17 mouse cellular contexts compared by ENCODE assay signal in the genomic region with DNA sequence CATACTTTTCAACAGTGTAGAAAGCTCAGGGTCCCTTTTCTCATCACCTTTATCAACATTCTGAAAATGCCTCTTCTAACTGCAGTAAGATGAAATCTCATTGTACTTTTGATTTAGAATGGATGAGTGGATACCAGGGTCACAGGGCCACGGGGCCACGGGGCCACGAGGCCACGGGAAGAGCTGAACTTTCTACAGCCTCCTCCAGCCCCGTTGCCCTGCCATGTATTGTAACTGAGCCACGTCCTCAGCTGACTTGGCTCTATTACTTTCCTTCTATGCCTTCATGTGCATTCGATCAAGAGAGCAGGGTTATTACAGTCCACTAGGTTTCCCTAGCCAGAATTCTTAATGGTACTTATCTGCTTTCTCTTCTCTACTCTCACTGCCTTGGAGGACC. TPM values are rescaled to one million over a fixed set of nuclear protein-coding genes. Genes with fewer than 3 reads are reported as not detected.
"Had no signal": no experiment of that assay in that cellular context is flagged by ENCODE, and none has a peak within 500 bp of the region (broad histone marks: within the 10 kb centered on the region; RNA-seq: fewer than 3 reads in every experiment).

No protein-coding gene starts in this region.

- H3K36me3 ChIP-seq: limb, embryonic 12.5 days; limb, embryonic 15.5 days; liver, embryonic 12.5 days; liver, embryonic 15.5 days; midbrain, embryonic 12.5 days; midbrain, embryonic 15.5 days; neural tube, embryonic 12.5 days; neural tube, embryonic 15.5 days; stomach, embryonic 15.5 days had no signal

- H3K9me3 ChIP-seq: limb, embryonic 12.5 days; limb, embryonic 15.5 days; liver, embryonic 12.5 days; liver, embryonic 15.5 days; midbrain, embryonic 12.5 days; midbrain, embryonic 15.5 days; neural tube, embryonic 12.5 days; neural tube, embryonic 15.5 days; stomach, embryonic 15.5 days had no signal

- DNase-seq: left cerebral cortex, postnatal 4 days; lung, adult 2 months; right cerebral cortex, adult 18-20 months; right cerebral cortex, postnatal 14 days; right cerebral cortex, postnatal 4 days; thymus, postnatal 25 days had no signal

- H3K9ac ChIP-seq: limb, embryonic 12.5 days; limb, embryonic 15.5 days; liver, embryonic 12.5 days; liver, embryonic 15.5 days; midbrain, embryonic 12.5 days; midbrain, embryonic 15.5 days; neural tube, embryonic 12.5 days; neural tube, embryonic 15.5 days; stomach, embryonic 15.5 days had no signal

- H3K4me3 ChIP-seq: limb, embryonic 12.5 days; limb, embryonic 15.5 days; liver, embryonic 12.5 days; liver, embryonic 15.5 days; midbrain, embryonic 12.5 days; midbrain, embryonic 15.5 days; neural tube, embryonic 12.5 days; neural tube, embryonic 15.5 days; stomach, embryonic 15.5 days had no signal

- H3K27me3 ChIP-seq: liver, embryonic 12.5 days; liver, embryonic 15.5 days; midbrain, embryonic 15.5 days; neural tube, embryonic 12.5 days; neural tube, embryonic 15.5 days; stomach, embryonic 15.5 days had no signal

- H3K4me2 ChIP-seq: limb, embryonic 12.5 days; limb, embryonic 15.5 days; liver, embryonic 12.5 days; liver, embryonic 15.5 days; midbrain, embryonic 12.5 days; midbrain, embryonic 15.5 days; neural tube, embryonic 12.5 days; neural tube, embryonic 15.5 days; stomach, embryonic 15.5 days had no signal

- H3K4me1 ChIP-seq: limb, embryonic 12.5 days; limb, embryonic 15.5 days; liver, embryonic 12.5 days; liver, embryonic 15.5 days; midbrain, embryonic 12.5 days; midbrain, embryonic 15.5 days; neural tube, embryonic 12.5 days; neural tube, embryonic 15.5 days; stomach, embryonic 15.5 days had no signal

- H3K27ac ChIP-seq: limb, embryonic 12.5 days; limb, embryonic 15.5 days; liver, embryonic 12.5 days; liver, embryonic 15.5 days; macrophage; midbrain, embryonic 12.5 days; midbrain, embryonic 15.5 days; neural tube, embryonic 12.5 days; neural tube, embryonic 15.5 days; stomach, embryonic 15.5 days had no signal

- ATAC-seq: intestine, postnatal 0 days; liver, embryonic 12.5 days; midbrain, embryonic 15.5 days had no signal

RNA-seq across cellular contexts. Expression of gene Cltrn, which starts 52.7 kb away (rescaled TPM):
- polyA plus RNA-seq: limb, embryonic 12.5 days; limb, embryonic 15.5 days; lung, adult 2 months; macrophage; midbrain, embryonic 12.5 days; midbrain, embryonic 15.5 days; neural tube, embryonic 15.5 days had no signal
